Mouse (Mus musculus) lung, embryonic 14.5 days (tissue): ENCODE data around the gene Rcan1. TPM values are rescaled to one million over a fixed set of nuclear protein-coding genes. Genes with fewer than 3 reads are reported as not detected.

Source experiments
- ATAC-seq: fragments of 200-750 bp; cut with Nextera tagmentation; 2 replicates; pipeline ENCODE4 v1.8.0; 2017; ENCODE audit warnings: mild to moderate bottlenecking, moderate TSS enrichment, moderate library complexity; ENCODE audit not compliant: insufficient read depth
- DNase-seq: peaks from one replicate; pipeline ENCODE4 v3.0.0-alpha.2; 2015
- H3K27ac ChIP-seq: fragments of 300-500 bp; sonication (generic); 2 replicates; pipeline ENCODE4 v1.5.1; 2014; ENCODE audit warnings: low read depth, mild to moderate bottlenecking, moderate library complexity
- H3K27me3 ChIP-seq: fragments of 300-500 bp; sonication (generic); 2 replicates; pipeline ENCODE4 v1.6.1; 2014; ENCODE audit warnings: low read length, control low read depth; ENCODE audit not compliant: insufficient read depth
- H3K36me3 ChIP-seq: fragments of 300-500 bp; sonication (generic); 2 replicates; pipeline ENCODE4 v1.6.1; 2014; ENCODE audit warnings: control low read depth; ENCODE audit not compliant: insufficient read depth
- H3K4me1 ChIP-seq: fragments of 300-500 bp; sonication (generic); 2 replicates; pipeline ENCODE4 v1.6.1; 2014; ENCODE audit warnings: antibody characterized with exemption, control low read depth; ENCODE audit not compliant: insufficient read depth
- H3K4me2 ChIP-seq: fragments of 300-500 bp; sonication (generic); 2 replicates; pipeline ENCODE4 v1.6.1; 2014; ENCODE audit warnings: mild to moderate bottlenecking
- H3K4me3 ChIP-seq: fragments of 300-500 bp; sonication (generic); 2 replicates; pipeline ENCODE4 v1.5.1; 2014; ENCODE audit warnings: low read depth, low read length
- H3K9ac ChIP-seq: fragments of 300-500 bp; sonication (generic); 2 replicates; pipeline ENCODE4 v1.6.1; 2014
- H3K9me3 ChIP-seq: fragments of 300-500 bp; sonication (generic); 2 replicates; pipeline ENCODE4 v1.6.1; 2016; ENCODE audit warnings: low read depth, low read length, control low read depth
- CTCF ChIP-seq: IDR thresholded peaks from 2 replicates; pipeline ENCODE4 v1.5.1; 2016; ENCODE audit warnings: antibody characterized with exemption, low read depth
- WGBS: fragments of 180-500 bp; shearing (Covaris S2); extraction: QIAGEN DNeasy Blood & Tissue Kit; methylation state at CpG from one replicate; pipeline ENCODE4 v1.1.7; 2014; 5-methylcytosine and 5-hydroxymethylcytosine counted together
- polyA plus RNA-seq: library from polyadenylated mRNA; unstranded; fragments of >200 nt; fragmentation: Nextera tagmentation; extraction: Ambion mirVana; gene quantifications from 2 replicates; pipeline ENCODE4 v1.2.1, GENCODE M21; 2014

The Rcan1 gene
- polyA plus RNA-seq, 1 experiment from 2014 or later, result 47.8 TPM

GRCm38 (mm10) chr16:92398574-92399118, 72.0 kb downstream of the Rcan1 start:
- ATAC-seq (no peak), DNase-seq (peak; percentile 31)
- no peaks in the 10 kb centered on the region for H3K9me3 ChIP-seq
- peak overlapping the region; percentile 58; the same call in 1 of the 2 replicates for H3K27ac ChIP-seq
- peak overlapping the region; percentile 71 for H3K9ac ChIP-seq
- peaks cover 33% of the 10 kb centered on the region for H3K36me3 ChIP-seq
- H3K4me2 ChIP-seq, result peak overlapping the region; percentile 86
- peak overlapping the region; percentile 47 for H3K4me3 ChIP-seq
- TF ChIP-seq CTCF, result peak; percentile 43
- H3K4me1 ChIP-seq, result peaks cover 44% of the 10 kb centered on the region
- 56% methylated on average over 6 of the region's 6 CpGs for WGBS
- no peaks in the 10 kb centered on the region for H3K27me3 ChIP-seq

- H3K9ac ChIP-seq, result peak overlapping the region; percentile 71; the same call in 1 of the 2 replicates
- H3K4me2 ChIP-seq, result peak overlapping the region; percentile 86
- H3K4me3 ChIP-seq, result 0 out of 2 replicates have a peak overlapping the region, but pooled peaks have one; percentile 47
- peaks cover 37% of the 10 kb centered on the region for H3K4me1 ChIP-seq
- no peaks in the 10 kb centered on the region for H3K9me3 ChIP-seq
- WGBS, result 42% methylated on average over 10 of the region's 10 CpGs
- DNase-seq (peak; percentile 41), ATAC-seq (no peak)
- H3K27ac ChIP-seq, result peak overlapping the region; percentile 58
- TF ChIP-seq CTCF, result no peak
- peaks cover 40% of the 10 kb centered on the region for H3K36me3 ChIP-seq
- no peaks in the 10 kb centered on the region for H3K27me3 ChIP-seq
Measured at GRCm38 (mm10) chr16:92397745-92398573, 72.7 kb downstream of the Rcan1 start.

- peaks cover 8% of the 10 kb centered on the region for H3K4me1 ChIP-seq
- no peaks in the 10 kb centered on the region for H3K27me3 ChIP-seq
- no peak overlapping the region for H3K4me3 ChIP-seq
- no peak overlapping the region for H3K27ac ChIP-seq
- H3K36me3 ChIP-seq, result peaks cover 58% of the 10 kb centered on the region
- ATAC-seq (no peak), DNase-seq (no peak)
- no peaks in the 10 kb centered on the region for H3K9me3 ChIP-seq
- H3K9ac ChIP-seq, result no peak overlapping the region
- no peak; the same call in 1 of the 2 replicates for TF ChIP-seq CTCF
- whole genome bisulfite sequencing, result 96% methylated on average over 3 of the region's 3 CpGs
- no peak overlapping the region for H3K4me2 ChIP-seq
Measured at GRCm38 (mm10) chr16:92393732-92394131, 76.9 kb downstream of the Rcan1 start.

- Histone ChIP-seq H3K4me1 (no peaks in the 10 kb centered on the region), H3K27me3 (no peaks in the 10 kb centered on the region), H3K9me3 (no peaks in the 10 kb centered on the region), H3K4me2 (no peak overlapping the region), H3K9ac (no peak overlapping the region), H3K27ac (no peak overlapping the region), H3K36me3 (peaks cover 15% of the 10 kb centered on the region), H3K4me3 (no peak overlapping the region)
- DNase-seq (no peak), ATAC-seq (no peak)
- WGBS, result 61% methylated on average over 10 of the region's 10 CpGs
- TF ChIP-seq CTCF, result no peak
Measured at GRCm38 (mm10) chr16:92387692-92388091, 83.0 kb downstream of the Rcan1 start.

GRCm38 (mm10) chr16:92385062-92385461, 85.6 kb downstream of the Rcan1 start:
- peak; percentile 88 for TF ChIP-seq CTCF
- WGBS, result 2% methylated on average over 2 of the region's 2 CpGs

GRCm38 (mm10) chr16:92383412-92383811, 87.3 kb downstream of the Rcan1 start:
- DNase-seq (no peak), ATAC-seq (no peak)
- Histone ChIP-seq H3K9me3 (no peaks in the 10 kb centered on the region), H3K9ac (no peak overlapping the region), H3K4me2 (no peak overlapping the region), H3K4me3 (no peak overlapping the region), H3K4me1 (no peaks in the 10 kb centered on the region), H3K36me3 (no peaks in the 10 kb centered on the region), H3K27ac (no peak overlapping the region), H3K27me3 (no peaks in the 10 kb centered on the region)
- peak; percentile 23; the same call in 1 of the 2 replicates for TF ChIP-seq CTCF

More at GRCm38 (mm10) chr16:92385062-92385461, 85.6 kb downstream of the Rcan1 start:
- no peak overlapping the region for H3K27ac ChIP-seq
- 0 out of 2 replicates have a peak, but pooled peaks have one; percentile 30 for ATAC-seq
- DNase-seq, result peak; percentile 90
- no peak overlapping the region for H3K9ac ChIP-seq
- no peak overlapping the region for H3K4me2 ChIP-seq
- no peak overlapping the region for H3K4me3 ChIP-seq
- H3K27me3 ChIP-seq, result no peaks in the 10 kb centered on the region
- H3K36me3 ChIP-seq, result no peaks in the 10 kb centered on the region
- no peaks in the 10 kb centered on the region for H3K9me3 ChIP-seq
- H3K4me1 ChIP-seq, result no peaks in the 10 kb centered on the region

- Histone ChIP-seq H3K9ac (no peak overlapping the region), H3K4me2 (no peak overlapping the region), H3K4me3 (no peak overlapping the region), H3K9me3 (no peaks in the 10 kb centered on the region), H3K27ac (no peak overlapping the region), H3K4me1 (no peaks in the 10 kb centered on the region), H3K27me3 (no peaks in the 10 kb centered on the region), H3K36me3 (no peaks in the 10 kb centered on the region)
- ATAC-seq (peak; percentile 56; the same call in 1 of the 2 replicates), DNase-seq (peak; percentile 60)
- TF ChIP-seq CTCF, result no peak
- 54% methylated on average over 6 of the region's 6 CpGs for WGBS
Measured at GRCm38 (mm10) chr16:92382508-92382907, 88.2 kb downstream of the Rcan1 start.
